Comparison of ENCODE assay signal across 9 mouse cellular contexts in the genomic region with DNA sequence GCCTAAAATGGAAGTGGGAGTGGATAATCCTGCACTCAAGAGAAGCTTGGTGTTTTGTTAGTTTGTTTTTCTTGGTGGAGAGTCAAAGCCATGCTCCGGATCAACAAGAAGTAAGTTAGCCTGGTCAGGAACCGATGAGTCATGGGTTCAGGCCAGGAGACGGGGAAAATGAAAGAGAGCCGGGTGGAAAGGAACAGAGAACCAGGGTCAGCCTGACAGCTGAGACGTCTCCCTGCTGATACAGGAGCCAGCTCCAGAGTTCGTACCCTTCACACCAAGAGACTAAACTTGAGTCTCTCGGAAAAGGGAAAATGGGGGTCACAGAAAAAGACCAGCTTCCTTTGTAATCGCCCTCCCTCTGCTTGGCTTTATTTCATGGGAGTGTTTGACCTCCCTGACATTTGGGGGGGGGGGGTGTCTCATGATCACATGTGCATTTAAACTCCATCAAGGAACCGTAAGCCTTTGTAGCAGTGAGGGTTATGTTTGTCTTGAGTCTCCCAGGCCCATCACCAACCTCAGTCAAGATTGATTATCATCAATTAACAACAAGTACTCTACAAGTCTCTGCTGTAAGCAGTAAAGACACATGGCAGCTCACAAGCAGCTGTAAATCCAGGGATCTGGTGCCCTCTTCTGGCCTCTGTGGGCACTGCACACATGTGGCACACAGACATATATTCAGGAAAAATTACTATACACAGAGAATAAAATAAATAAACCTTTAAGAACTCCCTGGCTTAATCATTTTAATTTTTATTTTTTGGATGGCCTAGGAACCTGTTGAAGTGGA. TPM values are rescaled to one million over a fixed set of nuclear protein-coding genes. Genes with fewer than 3 reads are reported as not detected.
DNase-seq lines count a peak whose midpoint lies in the region; ATAC-seq lines count a peak whose summit lies in the region.
"Had no signal": no experiment of that assay in that cellular context is flagged by ENCODE, and none has a peak within 500 bp of the region (broad histone marks: within the 10 kb centered on the region; RNA-seq: fewer than 3 reads in every experiment).

No protein-coding gene starts in this region.

- 25% methylated on average over 9 of the region's 9 CpGs for WGBS in kidney, embryonic 15.5 days

- no peak overlapping the region for H3K4me3 ChIP-seq in kidney, embryonic 15.5 days (replicated peaks)
- H3K4me3 ChIP-seq: megakaryocyte, embryonic 14.5 days had no signal

- no peaks in the 10 kb centered on the region for H3K9me3 ChIP-seq in kidney, embryonic 15.5 days (replicated peaks)

- peak; percentile 68 for ATAC-seq in kidney, embryonic 15.5 days (replicated peaks; ENCODE audit: low FRiP score)

- H3K4me2 ChIP-seq in kidney, embryonic 15.5 days = no peak overlapping the region

- intact Hi-C loops in gastrocnemius, postnatal 36 days (cut with DNase I) = no loop called here

- peak overlapping the region; percentile 7; the same call in 1 of the 2 replicates for H3K27ac ChIP-seq in kidney, embryonic 15.5 days

- H3K36me3 ChIP-seq in kidney, embryonic 15.5 days = no peaks in the 10 kb centered on the region

- no peak overlapping the region for H3K9ac ChIP-seq in kidney, embryonic 15.5 days

- H3K27me3 ChIP-seq in kidney, embryonic 15.5 days = no peaks in the 10 kb centered on the region

- DNase-seq in cerebellum, adult 8-10 months = peak; percentile 23
- DNase-seq in cerebellum, adult 9-11 months = no peak
- peak; percentile 38 to 44 for DNase-seq in CD8-positive naive resting alpha-beta T cell, adult 2 months (ENCODE audit: low read depth in 2 of 2, low spot score in 2 of 2)
- peak; percentile 2 for DNase-seq in c-Kit-negative CD71-positive TER-119-positive erythroid progenitor cells, embryonic 14.5 days (ENCODE audit: low read depth, low spot score)
- peak; percentile 32 to 33 for DNase-seq in gastrocnemius, postnatal 36 days
- peak; percentile 72 for DNase-seq in lung, postnatal 10 days
- peak; percentile 34 to 77 for DNase-seq in spleen, postnatal 10 days (ENCODE audit: low spot score in 2 of 2)

- H3K4me1 ChIP-seq in kidney, embryonic 15.5 days = no peaks in the 10 kb centered on the region
- H3K4me1 ChIP-seq: megakaryocyte, embryonic 14.5 days had no signal

RNA-seq across cellular contexts. Expression of a gene that starts 59.7 kb away (rescaled TPM):
- total RNA-seq in gastrocnemius, postnatal 36 days (2021) = under 1 TPM; 0.79 to 0.81 TPM
- 80.6 and 92.5 TPM in 2 replicates for polyA plus RNA-seq in kidney, embryonic 15.5 days (2015; fragmentation: Nextera tagmentation; extraction: Ambion mirVana)
